ENCODE assay signal across 8 mouse cellular contexts in genomic region chr19:8756635-8757387, GRCm38 (mm10). TPM values are rescaled to one million over a fixed set of nuclear protein-coding genes. Genes with fewer than 3 reads are reported as not detected.
DNase-seq lines count a peak whose midpoint lies in the region; ATAC-seq and TF ChIP-seq lines count a peak whose summit lies in the region.

Nxf1 (plus strand) TSS chr19:8757073.

- H3K36me3 ChIP-seq in forebrain, embryonic 15.5 days = peaks cover 28% of the 10 kb centered on the region
- peaks cover 27% of the 10 kb centered on the region for H3K36me3 ChIP-seq in lung, embryonic 14.5 days (ENCODE audit: insufficient read depth)
- peaks cover 21% of the 10 kb centered on the region for H3K36me3 ChIP-seq in thymus, adult 2 months (ENCODE audit: control insufficient read depth, insufficient read depth, low read length)

- intact Hi-C loops in heart, postnatal 25 days (cut with DNase I) = loop anchor here (2.0 kb wide), 1 partner anchor 16 kb away; no protein-coding TSS in a partner anchor

- no peaks in the 10 kb centered on the region for H3K9me3 ChIP-seq in forebrain, embryonic 15.5 days
- H3K9me3 ChIP-seq in lung, embryonic 14.5 days (ENCODE audit: low read depth, low read length) = no peaks in the 10 kb centered on the region

- peak within 1 kb of the TSS; percentile 74 for H3K4me3 ChIP-seq in forebrain, embryonic 15.5 days
- H3K4me3 ChIP-seq in layer of hippocampus, adult 2 months = peak within 1 kb of the TSS; percentile 89
- H3K4me3 ChIP-seq in lung, embryonic 14.5 days (ENCODE audit: low read depth, low read length) = peak within 1 kb of the TSS; percentile 96
- peak within 1 kb of the TSS; percentile 98 for H3K4me3 ChIP-seq in olfactory bulb, adult 2 months (ENCODE audit: insufficient read depth, low read depth, low read length)
- H3K4me3 ChIP-seq in thymus, adult 2 months (ENCODE audit: control insufficient read depth, insufficient read depth, low read length) = peak within 1 kb of the TSS; percentile 95

- TF ChIP-seq CTCF in layer of hippocampus, adult 2 months (conservative IDR thresholded peaks at IDR 0.05) = 0 out of 2 replicates have a peak, but pooled peaks have one; percentile 16
- TF ChIP-seq CTCF in lung, embryonic 14.5 days (IDR thresholded peaks at IDR 0.05; ENCODE audit: low read depth) = 0 out of 2 replicates have a peak, but pooled peaks have one; percentile 7
- TF ChIP-seq CTCF in olfactory bulb, adult 2 months (IDR thresholded peaks at IDR 0.05; ENCODE audit: insufficient read depth, low read depth, low read length) = no peak
- peak; percentile 45; the same call in 1 of the 2 replicates for TF ChIP-seq CTCF in thymus, adult 2 months (IDR thresholded peaks at IDR 0.05; ENCODE audit: borderline replicate concordance, control insufficient read depth, extremely low read depth, insufficient read depth, low read length, poor library complexity)

- under 1% methylated on average over 75 of the region's 75 CpGs for WGBS in forebrain, embryonic 15.5 days
- WGBS in lung, embryonic 14.5 days = under 1% methylated on average over 75 of the region's 75 CpGs
- WGBS in olfactory bulb, adult 2 months = under 1% methylated on average over 75 of the region's 75 CpGs
- under 1% methylated on average over 75 of the region's 75 CpGs for WGBS in thymus, adult 2 months

- H3K4me2 ChIP-seq in forebrain, embryonic 15.5 days (replicated peaks) = peak within 1 kb of the TSS; percentile 56
- peak within 1 kb of the TSS; percentile 61 for H3K4me2 ChIP-seq in lung, embryonic 14.5 days

- peak within 1 kb of the TSS; percentile 85 for H3K9ac ChIP-seq in forebrain, embryonic 15.5 days (replicated peaks)
- peak within 1 kb of the TSS; percentile 96 for H3K9ac ChIP-seq in lung, embryonic 14.5 days

- peak within 1 kb of the TSS; percentile 82 for H3K27ac ChIP-seq in forebrain, embryonic 15.5 days (replicated peaks)
- peak within 1 kb of the TSS; percentile 91 for H3K27ac ChIP-seq in layer of hippocampus, adult 2 months
- H3K27ac ChIP-seq in lung, embryonic 14.5 days (ENCODE audit: low read depth) = peak within 1 kb of the TSS; percentile 92
- peak within 1 kb of the TSS; percentile 66 for H3K27ac ChIP-seq in olfactory bulb, adult 2 months (ENCODE audit: insufficient read depth, low read depth, low read length)
- peak within 1 kb of the TSS; percentile 54 for H3K27ac ChIP-seq in thymus, adult 2 months (ENCODE audit: control insufficient read depth, insufficient read depth, low read length)

- peak; percentile 94 for DNase-seq in ES-CJ7 (ENCODE audit: low read depth, low spot score)
- peak; percentile 89 for DNase-seq in cerebellum, adult 11 months
- peak; percentile 82 for DNase-seq in heart, postnatal 25 days (ENCODE audit: low spot score)
- DNase-seq in layer of hippocampus, adult 2 months (ENCODE audit: low spot score in 2 of 2) = peak; percentile 89
- DNase-seq in lung, embryonic 14.5 days = peak; percentile 99
- DNase-seq in thymus, adult 2 months = peak; percentile 90

- peaks cover 28% of the 10 kb centered on the region for H3K4me1 ChIP-seq in forebrain, embryonic 15.5 days
- 0 out of 2 replicates have a peak, but pooled peaks cover 3% of the 10 kb centered on the region for H3K4me1 ChIP-seq in lung, embryonic 14.5 days (ENCODE audit: insufficient read depth)
- H3K4me1 ChIP-seq in olfactory bulb, adult 2 months (ENCODE audit: control insufficient read depth, insufficient read depth, low read length) = peaks cover 8% of the 10 kb centered on the region; the same call in 1 of the 2 replicates
- H3K4me1 ChIP-seq in thymus, adult 2 months (replicated peaks; ENCODE audit: control insufficient read depth, insufficient read depth, low read length) = peaks cover 13% of the 10 kb centered on the region

- ATAC-seq in forebrain, embryonic 15.5 days (replicated peaks) = peak; percentile 94
- peak; percentile 94 for ATAC-seq in lung, embryonic 14.5 days (ENCODE audit: insufficient read depth)

- TF ChIP-seq POLR2A in olfactory bulb, adult 2 months (IDR thresholded peaks at IDR 0.05; ENCODE audit: insufficient read depth, low read depth, low read length) = peak; percentile 86
- peak; percentile 95 for TF ChIP-seq POLR2A in thymus, adult 2 months (IDR thresholded peaks at IDR 0.05; ENCODE audit: control insufficient read depth, extremely low read depth, insufficient read depth, low read length, poor library complexity)

- H3K27me3 ChIP-seq in forebrain, embryonic 15.5 days = no peaks in the 10 kb centered on the region
- no peaks in the 10 kb centered on the region for H3K27me3 ChIP-seq in lung, embryonic 14.5 days (ENCODE audit: insufficient read depth, low read length)
- H3K27me3 ChIP-seq in thymus, adult 2 months (ENCODE audit: control insufficient read depth, insufficient read depth, low read length) = no peaks in the 10 kb centered on the region

RNA-seq across cellular contexts. Expression of gene Nxf1, which starts in this region (rescaled TPM):
- 187 and 192 TPM in 2 replicates for polyA plus RNA-seq in forebrain, embryonic 15.5 days (2015; fragmentation: Nextera tagmentation; extraction: Ambion mirVana)
- 10 to 100 TPM; 37.5 to 48.1 TPM for total RNA-seq in heart, postnatal 25 days (2021)
- total RNA-seq in layer of hippocampus, adult 2 months (2021) = 100 to 1,000 TPM; 102 to 106 TPM
- 195 and 197 TPM in 2 replicates for polyA plus RNA-seq in lung, embryonic 14.5 days (2014; fragmentation: Nextera tagmentation; extraction: Ambion mirVana)
- not detected in 2 replicates for polyA plus RNA-seq in olfactory bulb, adult 2 months (2012; ENCODE audit: insufficient read depth, insufficient read length, low replicate concordance, missing spikeins)
- polyA plus RNA-seq in thymus, adult 2 months (2012; rRNA removed) = 170 and 191 TPM in 2 replicates

Comparison
In these comparisons a context has a peak if more than half of its experiments do, and no peak if none do; other contexts are left out.
1. Peak in every context shown above with its lines: DNase-seq, ATAC-seq, H3K4me3 ChIP-seq and H3K27ac ChIP-seq.